Mouse (Mus musculus) C2C12 (cell line): ENCODE measurements around the gene Prss53. TPM values are rescaled to one million over a fixed set of nuclear protein-coding genes. Genes with fewer than 3 reads are reported as not detected.

ENCODE experiments used
- H3K27me3 ChIP-seq: one replicate; pipeline ENCODE4 v1.6.1; 2011; ENCODE audit not compliant: control insufficient read depth, insufficient read depth, insufficient read length
- H3K36me3 ChIP-seq: one replicate; pipeline ENCODE4 v1.6.1; 2011; ENCODE audit not compliant: control insufficient read depth, insufficient read depth
- H3K4me3 ChIP-seq: one replicate; pipeline ENCODE4 v1.5.1; 2011; ENCODE audit warnings: mild to moderate bottlenecking, control low read depth; ENCODE audit not compliant: poor library complexity, insufficient read depth, severe bottlenecking
- H3K79me2 ChIP-seq: one replicate; pipeline ENCODE4 v1.6.1; 2011; ENCODE audit not compliant: control insufficient read depth, insufficient read depth
- H3K79me3 ChIP-seq: one replicate; pipeline ENCODE4 v1.6.1; 2011; ENCODE audit warnings: low read depth, control low read depth
- H3ac ChIP-seq: one replicate; pipeline ENCODE3; 2011; ENCODE audit warnings: low read depth; ENCODE audit not compliant: control insufficient read depth, insufficient read length
- CEBPB ChIP-seq: IDR thresholded peaks from one replicate; pipeline ENCODE4 v1.6.1; 2011; ENCODE audit warnings: low read depth, mild to moderate bottlenecking, control low read depth, moderate library complexity
- CTCF ChIP-seq: IDR thresholded peaks from one replicate; pipeline ENCODE4 v1.5.1; 2011; ENCODE audit not compliant: control insufficient read depth, insufficient read depth, insufficient read length
- FOSL1 ChIP-seq: IDR thresholded peaks from one replicate; pipeline ENCODE4 v1.8.0; 2011; ENCODE audit warnings: mild to moderate bottlenecking, low read length; ENCODE audit not compliant: poor library complexity, insufficient read depth, severe bottlenecking
- MAX ChIP-seq: IDR thresholded peaks from one replicate; pipeline ENCODE4 v1.6.1; 2011; ENCODE audit warnings: mild to moderate bottlenecking, control low read depth
- MYOD1 ChIP-seq: IDR thresholded peaks from one replicate; pipeline ENCODE4 v1.6.1; 2011; ENCODE audit warnings: low read depth; ENCODE audit not compliant: control insufficient read depth, insufficient read length
- MYOG ChIP-seq: IDR thresholded peaks from one replicate; pipeline ENCODE4 v1.6.1; 2011; ENCODE audit not compliant: control insufficient read depth, insufficient read length; ENCODE audit errors: extremely low read depth
- USF1 ChIP-seq: IDR thresholded peaks from one replicate; pipeline ENCODE4 v1.6.1; 2011; ENCODE audit warnings: low read depth, mild to moderate bottlenecking, control low read depth, moderate library complexity
- polyA plus RNA-seq: library from polyadenylated mRNA; unstranded; fragments of >200 nt; fragmentation: generic; extraction: Trizol; gene quantifications from one replicate; pipeline ENCODE4 v1.2.1, GENCODE M21; 2012; ENCODE audit warnings: missing spikeins

Prss53 gene
- polyA plus RNA-seq, 1 experiment, result 0.50 TPM

GRCm38 (mm10) chr7:127887781-127888180, 3.0 kb downstream of the Prss53 start:
- Histone ChIP-seq H3K79me3 (peaks cover 4% of the 10 kb centered on the region), H3K79me2 (peaks cover 32% of the 10 kb centered on the region), H3K36me3 (peaks cover 12% of the 10 kb centered on the region), H3ac (no peak overlapping the region), H3K27me3 (no peaks in the 10 kb centered on the region), H3K4me3 (no peak overlapping the region)
- TF ChIP-seq FOSL1, result no peak
- TF ChIP-seq MYOD1, result no peak
- TF ChIP-seq MYOG, result no peak
- no peak for TF ChIP-seq MAX
- TF ChIP-seq USF1, result no peak

- TF ChIP-seq MYOG (no peak), USF1 (no peak)
- no peak overlapping the region for H3K4me3 ChIP-seq
- H3ac ChIP-seq, result no peak overlapping the region
- H3K79me2 ChIP-seq, result peaks cover 38% of the 10 kb centered on the region
- H3K79me3 ChIP-seq, result peaks cover 5% of the 10 kb centered on the region
- H3K36me3 ChIP-seq, result peaks cover 18% of the 10 kb centered on the region
- H3K27me3 ChIP-seq, result no peaks in the 10 kb centered on the region
These were observed 3.6 kb downstream of the Prss53 start for GRCm38 (mm10) chr7:127887191-127887590.

- Histone ChIP-seq H3K27me3 (no peaks in the 10 kb centered on the region), H3K36me3 (peaks cover 25% of the 10 kb centered on the region), H3ac (no peak overlapping the region), H3K79me3 (peaks cover 6% of the 10 kb centered on the region), H3K79me2 (peaks cover 44% of the 10 kb centered on the region), H3K4me3 (no peak overlapping the region)
- TF ChIP-seq CTCF (no peak), CEBPB (no peak), MAX (no peak), USF1 (no peak), MYOG (no peak), MYOD1 (no peak), FOSL1 (no peak)
These were observed 4.2 kb downstream of the Prss53 start for GRCm38 (mm10) chr7:127886551-127886950.

GRCm38 (mm10) chr7:127885951-127886350, 4.8 kb downstream of the Prss53 start:
- peaks cover 6% of the 10 kb centered on the region for H3K79me3 ChIP-seq
- H3K79me2 ChIP-seq, result peaks cover 50% of the 10 kb centered on the region
- no peak for TF ChIP-seq CTCF
- no peak for TF ChIP-seq MYOD1
- no peak for TF ChIP-seq FOSL1
- TF ChIP-seq MAX, result no peak
- peaks cover 30% of the 10 kb centered on the region for H3K36me3 ChIP-seq
- H3K27me3 ChIP-seq, result no peaks in the 10 kb centered on the region
- no peak overlapping the region for H3K4me3 ChIP-seq
- no peak overlapping the region for H3ac ChIP-seq

GRCm38 (mm10) chr7:127880431-127880830, 10.3 kb downstream of the Prss53 start:
- no peak overlapping the region for H3ac ChIP-seq
- peaks cover 35% of the 10 kb centered on the region for H3K79me3 ChIP-seq
- peaks cover 48% of the 10 kb centered on the region for H3K36me3 ChIP-seq
- H3K4me3 ChIP-seq, result no peak overlapping the region
- peaks cover 84% of the 10 kb centered on the region for H3K79me2 ChIP-seq
- no peaks in the 10 kb centered on the region for H3K27me3 ChIP-seq
- TF ChIP-seq MYOG (no peak), USF1 (no peak), FOSL1 (no peak), CTCF (no peak), MYOD1 (no peak), MAX (no peak), CEBPB (no peak)

- peaks cover 90% of the 10 kb centered on the region for H3K79me2 ChIP-seq
- no peak overlapping the region for H3ac ChIP-seq
- no peak overlapping the region for H3K4me3 ChIP-seq
- peaks cover 44% of the 10 kb centered on the region for H3K36me3 ChIP-seq
- peaks cover 46% of the 10 kb centered on the region for H3K79me3 ChIP-seq
- H3K27me3 ChIP-seq, result no peaks in the 10 kb centered on the region
- TF ChIP-seq CEBPB, result no peak
- TF ChIP-seq MAX, result no peak
- TF ChIP-seq FOSL1, result no peak
- TF ChIP-seq MYOD1, result no peak
- no peak for TF ChIP-seq MYOG
- no peak for TF ChIP-seq CTCF
- TF ChIP-seq USF1, result no peak
These were observed 11.5 kb downstream of the Prss53 start for GRCm38 (mm10) chr7:127879301-127879700.
